Mouse (Mus musculus) liver, postnatal 0 days (tissue): ENCODE measurements around the gene Gfra1.

Experiments
- CTCF ChIP-seq: sonication (generic); IDR thresholded peaks from 2 replicates; pipeline ENCODE4 v1.5.1; 2016; ENCODE audit warnings: antibody characterized with exemption, low read depth
- EP300 ChIP-seq: IDR thresholded peaks from 2 replicates; pipeline ENCODE4 v1.6.1; 2016; ENCODE audit warnings: antibody characterized with exemption, low read depth, mild to moderate bottlenecking

DNA sequence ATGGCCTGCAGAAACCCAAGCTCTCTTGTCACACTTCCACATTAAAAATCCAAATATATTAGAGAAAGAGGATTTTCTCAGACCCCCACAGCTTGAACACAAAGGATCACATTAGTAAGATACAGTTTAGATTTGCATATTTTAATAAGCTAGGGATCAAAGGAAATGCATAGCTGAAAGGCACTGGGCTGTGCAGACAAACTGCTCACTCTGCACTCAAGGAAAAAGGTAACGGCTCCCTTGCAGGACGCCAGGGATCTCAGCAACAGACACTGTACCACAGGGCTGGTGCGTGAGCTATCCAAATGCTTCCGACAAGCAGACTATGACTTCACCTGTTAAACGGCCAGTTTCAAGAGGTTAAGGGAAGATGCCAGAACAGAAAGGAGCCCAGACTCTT, 127.7 kb downstream of the Gfra1 start:
- TF ChIP-seq CTCF (no peak), EP300 (no peak)
